Mouse (Mus musculus) embryonic facial prominence, embryonic 11.5 days (tissue): ENCODE measurements around the gene Ccl9. TPM values are rescaled to one million over a fixed set of nuclear protein-coding genes. Genes with fewer than 3 reads are reported as not detected.
A peak's percentile ranks its signal among the peaks of the same experiment; 100 is the strongest.

ENCODE experiments used
- ATAC-seq: fragments of 200-750 bp; cut with Nextera tagmentation; replicated peaks from 2 replicates; pipeline ENCODE4 v1.8.0; 2017; ENCODE audit warnings: low read depth; ENCODE audit not compliant: insufficient number of reproducible peaks, low FRiP score, low TSS enrichment
- DNase-seq: peaks from one replicate; pipeline ENCODE4 v3.0.0-alpha.2; 2015; ENCODE audit warnings: low spot score
- H3K27ac ChIP-seq: fragments of 300-500 bp; sonication (generic); replicated peaks from 2 replicates; pipeline ENCODE4 v1.5.1; 2014; ENCODE audit warnings: mild to moderate bottlenecking, low read depth, low read length, control low read depth
- H3K27me3 ChIP-seq: fragments of 300-500 bp; sonication (generic); 2 replicates; pipeline ENCODE4 v1.6.1; 2014; ENCODE audit warnings: mild to moderate bottlenecking, low read length, moderate library complexity, mixed read lengths; ENCODE audit not compliant: control insufficient read depth, insufficient read depth
- H3K36me3 ChIP-seq: fragments of 300-500 bp; sonication (generic); replicated peaks from 2 replicates; pipeline ENCODE4 v1.6.1; 2014; ENCODE audit warnings: low read depth, mild to moderate bottlenecking, low read length, moderate library complexity, mixed read lengths; ENCODE audit not compliant: control insufficient read depth, insufficient read depth
- H3K4me1 ChIP-seq: fragments of 300-500 bp; sonication (generic); 2 replicates; pipeline ENCODE4 v1.6.1; 2014; ENCODE audit warnings: low read length, mixed read lengths; ENCODE audit not compliant: control insufficient read depth, insufficient read depth
- H3K4me2 ChIP-seq: fragments of 300-500 bp; sonication (generic); 2 replicates; pipeline ENCODE4 v1.6.1; 2014; ENCODE audit warnings: low read depth, mild to moderate bottlenecking, control low read depth, low read length, moderate library complexity
- H3K4me3 ChIP-seq: fragments of 300-500 bp; sonication (generic); 2 replicates; pipeline ENCODE4 v1.5.1; 2014; ENCODE audit warnings: low read depth, low read length, control low read depth
- H3K9ac ChIP-seq: fragments of 300-500 bp; sonication (generic); replicated peaks from 2 replicates; pipeline ENCODE4 v1.6.1; 2014; ENCODE audit warnings: mild to moderate bottlenecking, control low read depth, low read length
- H3K9me3 ChIP-seq: fragments of 300-500 bp; sonication (generic); replicated peaks from 2 replicates; pipeline ENCODE4 v1.6.1; 2016; ENCODE audit warnings: mild to moderate bottlenecking, low read length, inconsistent platforms, mixed read lengths; ENCODE audit not compliant: control insufficient read depth
- WGBS: fragments of 180-500 bp; shearing (Covaris S2); extraction: QIAGEN DNeasy Blood & Tissue Kit; methylation state at CpG from one replicate; pipeline ENCODE4 v1.1.7; 2014; 5-methylcytosine and 5-hydroxymethylcytosine counted together
- polyA plus RNA-seq: library from polyadenylated mRNA; unstranded; fragments of >200 nt; fragmentation: Nextera tagmentation; extraction: Ambion mirVana; gene quantifications from 2 replicates; pipeline ENCODE4 v1.2.1, GENCODE M21; 2014

Gene Ccl9
- polyA plus RNA-seq, 1 experiment from 2014 or later: 1.2 TPM

DNA sequence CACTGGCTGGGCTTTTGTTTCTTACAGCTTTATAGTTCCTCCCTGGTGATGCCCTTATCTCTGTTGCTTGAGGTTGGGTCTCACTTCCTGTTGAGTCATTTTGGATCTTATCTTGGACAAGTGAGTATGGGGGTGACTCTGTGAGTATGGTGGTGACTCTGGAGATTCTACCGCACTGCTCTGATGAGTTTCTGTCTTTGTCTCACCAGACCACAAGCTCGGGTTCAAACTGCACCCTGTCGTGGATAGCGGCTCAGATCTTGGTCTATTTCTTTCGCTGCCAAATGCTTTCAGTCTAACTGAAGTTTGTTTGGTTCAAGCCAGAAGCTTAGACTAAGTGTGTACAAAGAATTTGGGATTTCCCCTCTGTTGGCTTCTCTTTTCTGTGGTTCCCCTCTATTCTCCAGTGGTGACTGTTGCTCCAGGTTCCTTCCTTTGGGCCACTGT, 28.2 kb downstream of the Ccl9 start:
- Histone ChIP-seq H3K27me3 (no peaks in the 10 kb centered on the region), H3K9me3 (no peaks in the 10 kb centered on the region), H3K9ac (no peak overlapping the region), H3K27ac (no peak overlapping the region), H3K4me2 (no peak overlapping the region), H3K4me3 (no peak overlapping the region), H3K4me1 (no peaks in the 10 kb centered on the region), H3K36me3 (no peaks in the 10 kb centered on the region)
- DNase-seq: no peak
- ATAC-seq: no peak
- 92% methylated on average over 5 of the region's 5 CpGs for WGBS

DNA sequence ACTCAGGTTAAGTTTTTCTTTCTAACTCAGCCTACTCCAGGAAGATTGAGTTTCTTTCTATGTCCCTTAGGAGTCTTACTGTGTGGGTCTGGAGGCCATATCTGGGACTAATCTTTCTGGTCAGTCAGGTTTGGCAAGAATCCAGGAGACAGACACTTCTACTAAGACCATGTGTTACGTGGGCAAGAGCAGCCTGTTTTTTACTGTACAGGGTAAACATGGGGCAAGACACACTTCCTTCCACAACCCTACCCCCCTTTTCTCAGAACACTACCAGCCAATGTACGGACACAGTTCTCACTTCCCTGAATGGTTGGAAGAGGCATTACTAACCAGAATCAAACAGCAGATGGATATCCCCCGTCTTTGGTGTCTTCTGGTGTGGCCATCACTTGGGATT, 34.2 kb downstream of the Ccl9 start:
- Histone ChIP-seq H3K27ac (no peak overlapping the region), H3K9ac (no peak overlapping the region), H3K36me3 (no peaks in the 10 kb centered on the region), H3K9me3 (no peaks in the 10 kb centered on the region), H3K4me3 (no peak overlapping the region), H3K4me1 (no peaks in the 10 kb centered on the region), H3K4me2 (no peak overlapping the region), H3K27me3 (no peaks in the 10 kb centered on the region)
- DNase-seq (peak; percentile 41), ATAC-seq (no peak)
- 60% methylated on average over 3 of the region's 3 CpGs for WGBS

DNA sequence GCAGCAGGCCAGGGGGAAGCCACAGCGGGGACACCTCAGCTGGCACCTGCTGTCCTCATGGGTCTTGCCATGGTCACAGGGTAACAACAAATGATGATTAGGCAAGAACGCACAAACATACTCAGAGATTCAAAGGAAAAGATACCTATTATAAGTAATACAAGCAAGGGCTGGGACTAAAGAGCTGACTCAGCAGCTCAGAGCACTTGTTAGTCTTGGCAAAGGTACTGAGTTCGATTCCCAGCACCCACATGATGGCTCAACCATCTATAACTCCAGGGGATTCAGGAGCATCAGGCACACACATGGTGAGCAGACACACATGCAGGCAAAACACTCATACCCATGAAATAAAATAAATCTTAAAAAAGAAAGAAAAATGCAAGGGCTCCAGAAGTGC, 37.0 kb downstream of the Ccl9 start:
- no peaks in the 10 kb centered on the region for H3K4me1 ChIP-seq
- H3K9me3 ChIP-seq: no peaks in the 10 kb centered on the region
- H3K27ac ChIP-seq: no peak overlapping the region
- ATAC-seq (no peak), DNase-seq (no peak)
- no peak overlapping the region for H3K4me2 ChIP-seq
- H3K4me3 ChIP-seq: no peak overlapping the region
- H3K9ac ChIP-seq: no peak overlapping the region
- 89% methylated on average over 3 of the region's 3 CpGs for WGBS
- H3K27me3 ChIP-seq: no peaks in the 10 kb centered on the region
- H3K36me3 ChIP-seq: no peaks in the 10 kb centered on the region

DNA sequence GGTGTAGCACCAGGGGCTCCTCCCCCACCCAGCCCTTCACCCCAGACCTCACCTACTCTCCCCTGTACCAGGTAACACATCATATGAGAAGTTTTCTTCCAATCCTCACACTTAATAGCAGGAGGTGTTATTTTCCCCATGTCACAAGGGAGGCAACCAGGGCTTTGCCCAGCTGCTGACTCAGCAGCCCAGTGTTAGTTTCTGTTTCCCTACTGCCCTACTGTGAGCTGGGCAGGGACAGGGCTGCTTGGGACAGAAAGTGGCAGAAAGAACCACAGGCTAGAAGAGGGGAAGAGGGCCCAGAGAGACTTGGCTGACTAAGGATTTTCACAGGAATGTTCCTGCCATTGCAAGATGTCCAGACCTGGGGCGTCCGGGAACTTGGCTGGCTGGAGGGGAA, 37.5 kb downstream of the Ccl9 start:
- 79% methylated on average over 2 of the region's 2 CpGs for WGBS
- H3K27me3 ChIP-seq: no peaks in the 10 kb centered on the region
- H3K9me3 ChIP-seq: no peaks in the 10 kb centered on the region
- H3K4me2 ChIP-seq: no peak overlapping the region
- H3K36me3 ChIP-seq: no peaks in the 10 kb centered on the region
- H3K4me1 ChIP-seq: no peaks in the 10 kb centered on the region
- DNase-seq (no peak), ATAC-seq (no peak)
- no peak overlapping the region for H3K9ac ChIP-seq
- no peak overlapping the region for H3K4me3 ChIP-seq
- H3K27ac ChIP-seq: no peak overlapping the region

DNA sequence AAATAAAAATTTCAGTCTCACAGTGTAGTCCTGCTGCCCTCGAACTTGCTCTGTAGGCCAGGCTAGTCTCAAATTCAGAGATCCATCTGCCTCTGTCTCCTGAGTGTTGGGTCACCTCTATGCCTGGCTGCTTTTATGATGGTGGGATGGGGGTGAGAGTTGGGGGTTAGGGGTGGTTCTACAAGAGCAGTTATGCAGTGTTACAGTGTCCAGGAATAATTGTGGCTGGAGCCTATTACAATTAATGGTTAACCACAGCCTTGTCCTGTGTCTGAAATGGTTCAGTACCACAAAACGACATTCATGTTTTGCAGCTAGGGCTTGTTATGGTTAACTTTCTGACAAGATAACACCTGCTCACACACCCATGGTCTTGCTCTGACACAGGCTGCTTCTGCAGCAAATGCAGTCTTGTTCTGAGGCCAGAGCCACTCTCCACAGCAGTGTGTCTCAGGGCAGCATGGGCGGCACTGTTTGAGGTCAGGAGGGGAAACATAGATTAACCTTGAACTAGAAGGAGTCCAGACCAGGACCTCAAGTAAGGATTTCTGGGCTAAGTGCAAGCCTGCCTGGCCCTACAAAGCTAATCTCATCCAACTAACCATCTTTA, 39.6 kb downstream of the Ccl9 start:
- no peaks in the 10 kb centered on the region for H3K27me3 ChIP-seq
- 73% methylated on average over 3 of the region's 3 CpGs for WGBS
- no peaks in the 10 kb centered on the region for H3K9me3 ChIP-seq
- no peak overlapping the region for H3K4me3 ChIP-seq
- H3K9ac ChIP-seq: no peak overlapping the region
- H3K27ac ChIP-seq: no peak overlapping the region
- DNase-seq: no peak
- ATAC-seq: no peak
- H3K36me3 ChIP-seq: no peaks in the 10 kb centered on the region
- H3K4me2 ChIP-seq: no peak overlapping the region
- H3K4me1 ChIP-seq: no peaks in the 10 kb centered on the region; the same call in 1 of the 2 replicates

DNA sequence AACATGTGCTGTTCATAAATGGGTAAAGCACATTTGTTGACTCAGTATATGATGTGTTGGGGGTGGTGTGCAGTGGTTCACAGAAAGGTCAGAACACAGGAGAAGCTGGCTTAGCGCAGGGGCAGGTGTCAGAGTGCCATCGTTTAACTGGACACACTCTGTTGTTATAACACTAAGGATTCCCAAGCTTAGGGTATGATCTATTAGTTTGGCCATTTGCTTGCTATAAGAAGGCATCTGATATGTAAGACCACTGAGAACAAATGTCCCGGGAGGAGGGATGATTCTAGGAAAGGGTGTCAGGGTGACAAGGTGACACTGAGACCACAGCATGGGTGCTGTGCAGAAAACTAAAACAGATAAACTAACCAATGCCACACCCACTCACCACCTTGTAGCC, 41.6 kb downstream of the Ccl9 start:
- Histone ChIP-seq H3K9me3 (no peaks in the 10 kb centered on the region), H3K36me3 (no peaks in the 10 kb centered on the region), H3K9ac (no peak overlapping the region), H3K4me2 (no peak overlapping the region), H3K4me3 (no peak overlapping the region), H3K4me1 (no peaks in the 10 kb centered on the region; the same call in 1 of the 2 replicates), H3K27me3 (no peaks in the 10 kb centered on the region), H3K27ac (no peak overlapping the region)
- DNase-seq (no peak), ATAC-seq (no peak)
- WGBS: 89% methylated on average over 3 of the region's 3 CpGs

DNA sequence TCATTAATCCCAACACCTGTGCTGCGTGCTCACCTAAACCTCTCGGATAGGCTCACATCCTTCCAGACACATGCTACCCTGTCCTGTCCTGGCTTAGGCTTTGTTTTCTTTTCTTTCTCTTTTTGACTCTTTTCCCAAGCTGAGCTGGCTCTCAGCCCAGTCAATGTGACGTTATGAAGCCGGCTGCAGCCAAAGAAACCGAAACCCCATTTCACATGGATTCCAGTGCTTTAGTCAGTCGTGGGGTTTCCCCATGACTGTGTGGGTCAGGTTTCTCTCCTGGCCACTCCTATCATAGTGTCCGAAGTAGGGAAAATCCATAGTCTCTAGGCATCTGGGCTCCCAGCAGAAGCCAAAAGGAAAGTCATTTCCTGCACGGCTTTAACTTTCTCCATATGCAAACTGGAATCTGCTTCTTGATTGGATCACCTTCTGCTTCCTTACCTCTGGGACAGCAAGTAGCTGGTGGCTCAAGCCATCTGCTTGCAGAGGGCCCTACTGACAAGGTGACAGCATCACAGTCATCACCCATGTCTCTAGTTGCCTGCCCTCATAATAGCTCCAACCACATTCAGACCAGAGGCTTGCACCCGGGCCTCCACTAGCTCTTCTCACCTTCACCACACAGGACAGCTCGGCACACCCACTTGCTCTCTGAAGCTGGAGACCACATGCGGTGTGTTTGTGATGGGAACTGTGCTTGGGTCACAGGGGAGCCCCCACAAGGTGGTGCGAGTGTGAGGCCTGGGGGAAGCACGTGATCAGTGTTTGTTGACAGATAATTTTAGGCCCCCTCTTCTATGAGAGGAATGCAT, 43.6 kb downstream of the Ccl9 start:
- no peaks in the 10 kb centered on the region for H3K36me3 ChIP-seq
- DNase-seq (peak; percentile 46), ATAC-seq (0 out of 2 replicates have a peak, but pooled peaks have one; percentile 29)
- no peaks in the 10 kb centered on the region; the same call in 1 of the 2 replicates for H3K4me1 ChIP-seq
- H3K4me2 ChIP-seq: no peak overlapping the region
- H3K27me3 ChIP-seq: no peaks in the 10 kb centered on the region
- no peaks in the 10 kb centered on the region for H3K9me3 ChIP-seq
- H3K27ac ChIP-seq: no peak overlapping the region
- 42% methylated on average over 13 of the region's 13 CpGs for WGBS
- H3K4me3 ChIP-seq: no peak overlapping the region
- H3K9ac ChIP-seq: no peak overlapping the region

DNA sequence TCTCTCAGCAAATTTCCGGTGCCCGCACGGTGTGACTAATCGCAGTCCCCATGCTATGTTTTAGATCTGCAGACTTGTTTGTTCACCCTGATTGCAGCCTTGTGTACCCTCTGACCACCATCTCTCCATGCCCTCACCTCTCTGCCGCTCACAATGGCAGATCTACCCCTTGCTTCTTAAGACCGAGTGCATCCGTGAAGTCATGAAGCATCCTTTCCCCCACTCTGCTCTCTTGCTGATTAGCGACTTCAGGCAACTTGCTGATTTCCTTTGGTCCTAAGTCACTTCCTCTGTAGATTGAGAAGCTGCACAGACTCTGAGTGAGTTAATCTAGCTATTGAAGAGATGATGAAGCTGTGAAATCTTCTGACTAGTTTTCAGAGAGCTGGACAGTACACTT, 44.3 kb downstream of the Ccl9 start:
- H3K36me3 ChIP-seq: no peaks in the 10 kb centered on the region
- H3K4me2 ChIP-seq: no peak overlapping the region
- no peak overlapping the region for H3K9ac ChIP-seq
- no peak for ATAC-seq
- no peaks in the 10 kb centered on the region; the same call in 1 of the 2 replicates for H3K4me1 ChIP-seq
- H3K27ac ChIP-seq: no peak overlapping the region
- 87% methylated on average over 8 of the region's 8 CpGs for WGBS
- no peaks in the 10 kb centered on the region for H3K9me3 ChIP-seq
- no peaks in the 10 kb centered on the region for H3K27me3 ChIP-seq
- no peak overlapping the region for H3K4me3 ChIP-seq
- DNase-seq: no peak
